Mouse (Mus musculus): Measurements from ENCODE around the gene Rab11fip4. TPM values are rescaled to one million over a fixed set of nuclear protein-coding genes. Genes with fewer than 3 reads are reported as not detected.

Gene Rab11fip4
- total and polyA plus RNA-seq, 2 experiments from 2014 or later: 19.9 to 68.3 TPM

DNA sequence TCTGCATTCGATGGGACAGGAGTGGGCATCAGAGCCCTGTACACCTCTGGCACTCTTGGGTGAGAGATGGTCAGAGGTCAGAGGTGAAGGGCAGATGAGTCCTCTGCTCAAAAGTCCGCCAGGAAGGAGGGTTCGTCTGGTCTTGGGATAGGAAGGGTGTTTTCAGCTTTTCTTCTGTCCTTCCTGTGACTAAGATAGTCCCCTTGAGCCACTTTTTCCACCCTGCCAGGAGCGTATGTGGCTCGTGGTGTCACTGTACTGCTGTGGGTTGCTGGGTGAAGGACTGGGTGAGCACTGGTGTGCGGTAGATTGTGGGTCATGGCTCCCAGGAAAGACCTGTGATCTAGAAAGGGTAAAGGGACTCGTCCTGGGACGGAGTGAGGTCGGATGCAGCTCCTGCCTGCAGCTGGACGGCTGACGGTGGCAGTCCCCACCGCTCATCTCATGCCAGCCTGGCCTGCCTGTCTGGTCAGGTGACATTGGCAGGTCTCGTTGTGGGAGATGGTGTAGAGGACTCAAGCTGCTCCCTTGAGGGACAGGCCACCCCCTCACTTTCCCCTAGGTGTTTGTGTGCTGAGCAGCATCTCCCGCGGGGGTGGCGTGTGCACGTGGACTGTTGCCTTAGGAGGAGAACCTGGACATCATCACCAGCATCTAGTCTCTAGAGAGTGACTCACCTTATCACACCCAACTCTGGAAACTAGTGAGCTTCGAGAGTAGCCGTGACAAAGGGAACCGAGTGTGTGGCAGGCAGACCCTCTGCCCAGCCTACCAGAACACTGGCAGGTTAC is 87.5 kb downstream of the Rab11fip4 start:
- WGBS: 90% methylated on average over 20 of the region's 20 CpGs
- no peak overlapping the region for H3K9ac ChIP-seq (replicated peaks; ENCODE audit: low read length, poor library complexity, severe bottlenecking)

DNA sequence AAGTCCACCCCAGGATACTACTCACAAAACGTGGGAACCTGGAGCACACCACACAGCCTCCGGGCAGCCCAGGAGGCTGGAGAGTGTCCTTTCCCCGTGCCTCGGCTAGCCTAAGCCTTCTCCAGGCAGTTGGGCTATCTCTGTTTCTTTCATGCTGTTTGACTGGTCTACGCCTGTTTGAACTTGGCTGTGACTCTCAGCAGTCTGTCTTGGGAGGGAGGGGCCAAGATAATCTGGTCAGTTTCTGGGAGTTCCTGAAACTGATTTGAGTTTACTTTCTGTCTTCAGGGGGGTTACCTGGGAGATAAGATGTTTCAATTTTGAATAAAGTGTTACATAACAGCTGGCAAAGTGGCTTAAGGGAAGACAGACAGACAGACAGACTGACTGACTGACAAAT is 88.9 kb downstream of the Rab11fip4 start:
- Histone ChIP-seq H3K9ac (replicated peaks; ENCODE audit: low read length, poor library complexity, severe bottlenecking) (no peak overlapping the region), H3K36me3 (ENCODE audit: insufficient read depth, low read length) (peaks cover 16% of the 10 kb centered on the region), H3K4me2 (ENCODE audit: low read depth, low read length, poor library complexity, severe bottlenecking) (no peak overlapping the region), H3K9me3 (ENCODE audit: low read length) (no peaks in the 10 kb centered on the region), H3K4me3 (ENCODE audit: low read depth, low read length) (no peak overlapping the region), H3K4me1 (ENCODE audit: insufficient read depth, low read length) (peaks cover 3% of the 10 kb centered on the region; the same call in 1 of the 2 replicates), H3K27me3 (ENCODE audit: insufficient read depth, low read length) (no peaks in the 10 kb centered on the region), H3K27ac (ENCODE audit: low read depth, low read length) (no peak overlapping the region)
- DNase-seq (ENCODE audit: low spot score) (no peak), ATAC-seq (ENCODE audit: low FRiP score) (no peak)
- TF ChIP-seq CTCF (IDR thresholded peaks at IDR 0.05): no peak
- 75% methylated on average over 5 of the region's 5 CpGs for WGBS

More for the DNA sequence above, 87.5 kb downstream of the Rab11fip4 start:
- Histone ChIP-seq H3K4me3 (ENCODE audit: low read depth, low read length) (no peak overlapping the region), H3K4me2 (ENCODE audit: low read depth, low read length, poor library complexity, severe bottlenecking) (no peak overlapping the region), H3K4me1 (ENCODE audit: insufficient read depth, low read length) (peaks cover 3% of the 10 kb centered on the region; the same call in 1 of the 2 replicates), H3K36me3 (ENCODE audit: insufficient read depth, low read length) (peaks cover 6% of the 10 kb centered on the region; the same call in 1 of the 2 replicates), H3K27ac (ENCODE audit: low read depth, low read length) (no peak overlapping the region), H3K9me3 (ENCODE audit: low read length) (no peaks in the 10 kb centered on the region), H3K27me3 (ENCODE audit: insufficient read depth, low read length) (no peaks in the 10 kb centered on the region)
- DNase-seq (ENCODE audit: low spot score): no peak
- TF ChIP-seq CTCF (IDR thresholded peaks at IDR 0.05): no peak
- no peak for ATAC-seq (ENCODE audit: low FRiP score)

DNA sequence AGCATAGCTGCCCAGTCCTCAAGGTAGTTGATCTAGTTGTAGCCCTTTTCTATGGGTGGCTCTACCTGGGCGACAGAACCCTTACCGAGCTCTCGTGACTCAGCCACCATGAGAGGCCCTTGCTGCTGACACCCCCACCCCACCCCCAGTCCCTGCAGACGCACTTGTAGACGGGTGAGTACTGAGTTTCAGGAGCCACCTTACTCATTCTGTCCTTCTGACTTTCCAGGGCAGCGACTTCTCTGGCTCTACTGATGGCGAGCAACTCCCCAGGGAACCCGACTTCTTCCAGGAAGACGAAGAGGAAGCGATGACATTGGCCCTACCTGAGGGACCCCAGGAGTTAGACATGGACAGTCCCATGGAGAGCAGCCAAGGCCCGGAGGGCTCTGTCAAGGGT is 89.5 kb downstream of the Rab11fip4 start:
- no peak for DNase-seq (ENCODE audit: low spot score)
- Histone ChIP-seq H3K4me1 (ENCODE audit: insufficient read depth, low read length) (peaks cover 3% of the 10 kb centered on the region; the same call in 1 of the 2 replicates), H3K36me3 (ENCODE audit: insufficient read depth, low read length) (peaks cover 21% of the 10 kb centered on the region), H3K4me3 (ENCODE audit: low read depth, low read length) (no peak overlapping the region), H3K9ac (replicated peaks; ENCODE audit: low read length, poor library complexity, severe bottlenecking) (no peak overlapping the region), H3K27ac (ENCODE audit: low read depth, low read length) (no peak overlapping the region), H3K27me3 (ENCODE audit: insufficient read depth, low read length) (no peaks in the 10 kb centered on the region), H3K4me2 (ENCODE audit: low read depth, low read length, poor library complexity, severe bottlenecking) (no peak overlapping the region), H3K9me3 (ENCODE audit: low read length) (no peaks in the 10 kb centered on the region)
- no peak for ATAC-seq (ENCODE audit: low FRiP score)
- TF ChIP-seq CTCF (IDR thresholded peaks at IDR 0.05): no peak
- 93% methylated on average over 11 of the region's 11 CpGs for WGBS

DNA sequence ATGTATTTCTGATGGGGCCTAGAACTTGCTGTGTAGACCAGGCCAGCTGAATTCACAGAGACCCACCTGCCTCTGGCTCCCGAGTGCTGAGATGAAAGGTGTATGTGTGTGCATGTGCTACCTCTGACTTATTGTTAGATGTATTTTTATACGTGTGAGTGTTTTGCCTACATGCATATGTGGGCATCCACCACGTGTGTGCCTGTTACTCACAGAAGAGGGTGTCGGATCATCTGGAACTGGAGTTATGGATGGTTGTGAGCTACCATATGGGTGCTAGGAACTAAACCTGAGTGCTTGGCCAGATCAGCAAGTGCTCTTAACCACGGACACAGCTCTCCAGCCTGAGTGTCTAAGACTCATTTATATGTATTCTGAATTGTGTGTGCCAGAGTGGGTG is 90.2 kb downstream of the Rab11fip4 start:
- no peak overlapping the region for H3K27ac ChIP-seq (ENCODE audit: low read depth, low read length)
- H3K36me3 ChIP-seq (ENCODE audit: insufficient read depth, low read length): peaks cover 21% of the 10 kb centered on the region
- no peak overlapping the region for H3K4me3 ChIP-seq (ENCODE audit: low read depth, low read length)
- ATAC-seq (ENCODE audit: low FRiP score) (no peak), DNase-seq (ENCODE audit: low spot score) (no peak)
- no peak overlapping the region for H3K4me2 ChIP-seq (ENCODE audit: low read depth, low read length, poor library complexity, severe bottlenecking)
- no peaks in the 10 kb centered on the region for H3K9me3 ChIP-seq (ENCODE audit: low read length)
- 86% methylated on average over 5 of the region's 5 CpGs for WGBS
- H3K9ac ChIP-seq (replicated peaks; ENCODE audit: low read length, poor library complexity, severe bottlenecking): no peak overlapping the region
- TF ChIP-seq CTCF (IDR thresholded peaks at IDR 0.05): no peak
- no peaks in the 10 kb centered on the region for H3K4me1 ChIP-seq (ENCODE audit: insufficient read depth, low read length)
- no peaks in the 10 kb centered on the region for H3K27me3 ChIP-seq (ENCODE audit: insufficient read depth, low read length)

DNA sequence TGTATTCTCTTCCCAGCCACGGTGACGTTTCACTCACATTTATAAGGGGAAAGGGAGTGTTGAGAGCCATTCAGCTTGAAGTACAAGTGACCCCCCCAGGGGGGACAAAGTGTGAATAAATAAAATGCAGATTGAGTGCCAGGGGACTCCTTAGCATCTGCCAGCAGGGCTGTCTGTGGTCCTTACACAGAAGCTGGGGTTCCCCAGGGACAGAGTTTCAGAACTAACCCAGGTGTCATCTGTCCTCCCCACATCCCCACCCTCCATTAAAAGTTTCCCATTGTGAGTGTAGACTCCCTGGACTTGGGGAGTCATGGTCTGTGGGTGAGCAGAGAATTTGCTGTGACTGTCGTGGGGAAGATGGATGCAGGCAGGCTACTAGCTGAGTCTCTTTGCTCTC is 90.8 kb downstream of the Rab11fip4 start:
- ATAC-seq (ENCODE audit: low FRiP score): no peak
- DNase-seq (ENCODE audit: low spot score): no peak
- 58% methylated on average over 3 of the region's 3 CpGs for WGBS
- no peak overlapping the region for H3K4me3 ChIP-seq (ENCODE audit: low read depth, low read length)
- H3K27ac ChIP-seq (ENCODE audit: low read depth, low read length): no peak overlapping the region
- no peaks in the 10 kb centered on the region for H3K4me1 ChIP-seq (ENCODE audit: insufficient read depth, low read length)
- H3K9ac ChIP-seq (replicated peaks; ENCODE audit: low read length, poor library complexity, severe bottlenecking): no peak overlapping the region
- peaks cover 25% of the 10 kb centered on the region for H3K36me3 ChIP-seq (ENCODE audit: insufficient read depth, low read length)
- no peaks in the 10 kb centered on the region for H3K9me3 ChIP-seq (ENCODE audit: low read length)
- H3K27me3 ChIP-seq (ENCODE audit: insufficient read depth, low read length): no peaks in the 10 kb centered on the region
- no peak overlapping the region for H3K4me2 ChIP-seq (ENCODE audit: low read depth, low read length, poor library complexity, severe bottlenecking)
- TF ChIP-seq CTCF (IDR thresholded peaks at IDR 0.05): no peak

DNA sequence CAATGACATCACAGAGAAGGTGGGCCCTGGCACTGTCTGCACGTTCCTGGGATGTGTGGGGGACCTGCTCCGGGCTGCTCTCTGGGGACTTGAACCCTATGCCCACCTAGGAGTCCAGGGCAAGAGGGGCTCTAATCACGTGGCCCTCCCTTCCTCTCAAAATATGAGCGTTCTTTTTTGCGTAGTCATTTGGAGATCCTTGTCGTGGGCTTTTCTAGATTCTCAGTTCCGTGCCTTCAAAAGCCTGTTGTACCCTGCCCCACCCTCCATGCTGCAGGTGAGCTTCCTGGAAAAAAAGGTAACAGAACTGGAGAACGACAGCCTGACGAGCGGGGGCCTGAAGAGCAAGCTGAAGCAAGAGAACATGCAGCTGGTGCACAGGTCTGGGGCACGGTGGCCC is 94.1 kb downstream of the Rab11fip4 start:
- DNase-seq (ENCODE audit: low spot score) (no peak), ATAC-seq (ENCODE audit: low FRiP score) (no peak)
- Histone ChIP-seq H3K4me1 (ENCODE audit: insufficient read depth, low read length) (no peaks in the 10 kb centered on the region), H3K4me3 (ENCODE audit: low read depth, low read length) (no peak overlapping the region), H3K9ac (replicated peaks; ENCODE audit: low read length, poor library complexity, severe bottlenecking) (no peak overlapping the region), H3K36me3 (ENCODE audit: insufficient read depth, low read length) (peaks cover 30% of the 10 kb centered on the region), H3K27ac (ENCODE audit: low read depth, low read length) (no peak overlapping the region), H3K27me3 (ENCODE audit: insufficient read depth, low read length) (no peaks in the 10 kb centered on the region), H3K9me3 (ENCODE audit: low read length) (no peaks in the 10 kb centered on the region), H3K4me2 (ENCODE audit: low read depth, low read length, poor library complexity, severe bottlenecking) (no peak overlapping the region)
- WGBS: 90% methylated on average over 11 of the region's 11 CpGs
- TF ChIP-seq CTCF (IDR thresholded peaks at IDR 0.05): no peak

Data from midbrain, postnatal 0 days (tissue).